Mouse (Mus musculus) lung, embryonic 16.5 days (tissue): ENCODE measurements around the gene Poll. TPM values are rescaled to one million over a fixed set of nuclear protein-coding genes. Genes with fewer than 3 reads are reported as not detected.
"Not testable (repeated sequence)": the region's sequence is repeated elsewhere in the genome, so short reads cannot be mapped to it uniquely, and the experiment has no call there.

ENCODE experiments used
- ATAC-seq: fragments of 200-750 bp; cut with Nextera tagmentation; 2 replicates; pipeline ENCODE4 v1.8.0; 2017; ENCODE audit warnings: low read depth, mild to moderate bottlenecking, moderate library complexity
- H3K27ac ChIP-seq: fragments of 300-500 bp; sonication (generic); 2 replicates; pipeline ENCODE4 v1.5.1; 2014; ENCODE audit warnings: mild to moderate bottlenecking, control low read depth, low read length
- H3K27me3 ChIP-seq: fragments of 300-500 bp; sonication (generic); 2 replicates; pipeline ENCODE4 v1.6.1; 2014; ENCODE audit warnings: low read depth, low read length, mixed read lengths; ENCODE audit not compliant: control insufficient read depth, insufficient read depth
- H3K36me3 ChIP-seq: fragments of 300-500 bp; sonication (generic); 2 replicates; pipeline ENCODE4 v1.6.1; 2014; ENCODE audit warnings: low read length; ENCODE audit not compliant: control insufficient read depth, insufficient read depth
- H3K4me1 ChIP-seq: fragments of 300-500 bp; sonication (generic); replicated peaks from 2 replicates; pipeline ENCODE4 v1.6.1; 2014; ENCODE audit warnings: low read length, mixed read lengths; ENCODE audit not compliant: control insufficient read depth, insufficient read depth
- H3K4me2 ChIP-seq: fragments of 300-500 bp; sonication (generic); 2 replicates; pipeline ENCODE4 v1.6.1; 2014; ENCODE audit warnings: low read depth, low read length, control low read depth
- H3K4me3 ChIP-seq: fragments of 300-500 bp; sonication (generic); 2 replicates; pipeline ENCODE4 v1.5.1; 2014; ENCODE audit warnings: mild to moderate bottlenecking, low read length, control low read depth
- H3K9ac ChIP-seq: fragments of 300-500 bp; sonication (generic); 2 replicates; pipeline ENCODE4 v1.6.1; 2014; ENCODE audit warnings: low read length, control low read depth
- H3K9me3 ChIP-seq: fragments of 300-500 bp; sonication (generic); 2 replicates; pipeline ENCODE4 v1.6.1; 2016; ENCODE audit warnings: low read length; ENCODE audit not compliant: control insufficient read depth
- WGBS: fragments of 180-500 bp; shearing (Covaris S2); extraction: QIAGEN DNeasy Blood & Tissue Kit; methylation state at CpG from one replicate; pipeline ENCODE4 v1.1.7; 2014; 5-methylcytosine and 5-hydroxymethylcytosine counted together
- polyA plus RNA-seq: library from polyadenylated mRNA; unstranded; fragments of >200 nt; fragmentation: Nextera tagmentation; extraction: Ambion mirVana; gene quantifications from 2 replicates; pipeline ENCODE4 v1.2.1, GENCODE M21; 2015

The Poll gene
- polyA plus RNA-seq, 1 experiment from 2014 or later, result 17.4 TPM

- H3K9me3 ChIP-seq, result no peaks in the 10 kb centered on the region
- ATAC-seq, result no peak
- H3K36me3 ChIP-seq, result no peaks in the 10 kb centered on the region; the same call in 1 of the 2 replicates
- 81% methylated on average over 6 of the region's 6 CpGs for WGBS
- peaks cover 35% of the 10 kb centered on the region for H3K4me1 ChIP-seq
- H3K9ac ChIP-seq, result no peak overlapping the region
- no peaks in the 10 kb centered on the region for H3K27me3 ChIP-seq
- H3K4me3 ChIP-seq, result no peak overlapping the region
- H3K27ac ChIP-seq, result no peak overlapping the region
- H3K4me2 ChIP-seq, result no peak overlapping the region
These were observed 12.7 kb upstream of the Poll start for GRCm38 (mm10) chr19:45573033-45573432.

GRCm38 (mm10) chr19:45567367-45567766, 7.0 kb upstream of the Poll start:
- ATAC-seq, result no peak
- Histone ChIP-seq H3K4me1 (no peaks in the 10 kb centered on the region), H3K27ac (no peak overlapping the region), H3K9ac (no peak overlapping the region), H3K9me3 (no peaks in the 10 kb centered on the region), H3K27me3 (no peaks in the 10 kb centered on the region), H3K4me3 (no peak overlapping the region), H3K36me3 (no peaks in the 10 kb centered on the region), H3K4me2 (no peak overlapping the region)
- 50% methylated on average over 14 of the region's 14 CpGs for WGBS

GRCm38 (mm10) chr19:45565925-45566715, 5.8 kb upstream of the Poll start:
- no peak overlapping the region for H3K4me3 ChIP-seq
- 0 out of 2 replicates have a peak, but pooled peaks cover 4% of the 10 kb centered on the region for H3K4me1 ChIP-seq
- no peak overlapping the region for H3K9ac ChIP-seq
- 44% methylated on average over 15 of the region's 15 CpGs for WGBS
- H3K4me2 ChIP-seq, result no peak overlapping the region
- H3K27me3 ChIP-seq, result no peaks in the 10 kb centered on the region
- no peak overlapping the region for H3K27ac ChIP-seq
- no peak for ATAC-seq
- no peaks in the 10 kb centered on the region for H3K9me3 ChIP-seq
- H3K36me3 ChIP-seq, result no peaks in the 10 kb centered on the region

GRCm38 (mm10) chr19:45554136-45554535, 6.2 kb downstream of the Poll start:
- H3K4me3 ChIP-seq, result no peak overlapping the region
- no peaks in the 10 kb centered on the region for H3K9me3 ChIP-seq
- no peaks in the 10 kb centered on the region for H3K27me3 ChIP-seq
- H3K4me2 ChIP-seq, result no peak overlapping the region
- ATAC-seq, result no peak
- WGBS, result 89% methylated on average over 11 of the region's 11 CpGs
- H3K4me1 ChIP-seq, result peaks cover 5% of the 10 kb centered on the region; the same call in 1 of the 2 replicates
- no peak overlapping the region for H3K9ac ChIP-seq
- H3K27ac ChIP-seq, result no peak overlapping the region
- peaks cover 20% of the 10 kb centered on the region for H3K36me3 ChIP-seq

- WGBS, result 36% methylated on average over 6 of the region's 6 CpGs
These were observed 8.1 kb downstream of the Poll start for GRCm38 (mm10) chr19:45552187-45552586.

GRCm38 (mm10) chr19:45549948-45550347, 10.4 kb downstream of the Poll start:
- Histone ChIP-seq H3K9me3 (no peaks in the 10 kb centered on the region), H3K27me3 (peaks cover 3% of the 10 kb centered on the region; the same call in 1 of the 2 replicates), H3K4me1 (peaks cover 5% of the 10 kb centered on the region; the same call in 1 of the 2 replicates), H3K36me3 (peaks cover 18% of the 10 kb centered on the region), H3K4me3 (no peak overlapping the region), H3K4me2 (no peak overlapping the region), H3K9ac (no peak overlapping the region), H3K27ac (no peak overlapping the region)
- WGBS, result 64% methylated on average over 4 of the region's 4 CpGs
- no peak for ATAC-seq

More at GRCm38 (mm10) chr19:45552187-45552586, 8.1 kb downstream of the Poll start:
- Histone ChIP-seq H3K27ac (0 out of 2 replicates have a peak overlapping the region, but pooled peaks have one; percentile 13), H3K27me3 (no peaks in the 10 kb centered on the region), H3K9me3 (no peaks in the 10 kb centered on the region), H3K36me3 (peaks cover 18% of the 10 kb centered on the region), H3K4me2 (no peak overlapping the region), H3K4me3 (no peak overlapping the region), H3K4me1 (peaks cover 5% of the 10 kb centered on the region; the same call in 1 of the 2 replicates), H3K9ac (no peak overlapping the region)
- peak; percentile 65 for ATAC-seq

GRCm38 (mm10) chr19:45549128-45549915, 11.0 kb downstream of the Poll start:
- H3K9ac ChIP-seq, result no peak overlapping the region
- 80% methylated on average over 23 of the region's 23 CpGs for WGBS
- no peak for ATAC-seq

GRCm38 (mm10) chr19:45548196-45548595, 12.1 kb downstream of the Poll start:
- not testable (repeated sequence) for H3K36me3 ChIP-seq, H3K27me3 ChIP-seq, H3K4me3 ChIP-seq, H3K9ac ChIP-seq, H3K27ac ChIP-seq, H3K4me2 ChIP-seq, H3K9me3 ChIP-seq
- 0 out of 2 replicates have a peak, but pooled peaks have one; percentile 22 for ATAC-seq
- peaks cover 15% of the 10 kb centered on the region for H3K4me1 ChIP-seq

More at GRCm38 (mm10) chr19:45549128-45549915, 11.0 kb downstream of the Poll start:
- H3K9me3 ChIP-seq, result no peaks in the 10 kb centered on the region
- no peak overlapping the region for H3K4me3 ChIP-seq
- H3K36me3 ChIP-seq, result peaks cover 16% of the 10 kb centered on the region
- H3K4me1 ChIP-seq, result peaks cover 11% of the 10 kb centered on the region
- no peak overlapping the region for H3K4me2 ChIP-seq
- peaks cover 3% of the 10 kb centered on the region; the same call in 1 of the 2 replicates for H3K27me3 ChIP-seq
- H3K27ac ChIP-seq, result no peak overlapping the region

GRCm38 (mm10) chr19:45544925-45545321, 15.4 kb downstream of the Poll start:
- Histone ChIP-seq H3K27ac (no peak overlapping the region), H3K4me3 (peak overlapping the region; percentile 49), H3K9ac (peak overlapping the region; percentile 58), H3K9me3 (no peaks in the 10 kb centered on the region), H3K27me3 (peaks cover 32% of the 10 kb centered on the region), H3K36me3 (no peaks in the 10 kb centered on the region), H3K4me2 (peak overlapping the region; percentile 84), H3K4me1 (peaks cover 14% of the 10 kb centered on the region)
- peak; percentile 81 for ATAC-seq
- under 1% methylated on average over 30 of the region's 30 CpGs for WGBS
